Mouse (Mus musculus): ENCODE data around the gene Fam20a. TPM values are rescaled to one million over a fixed set of nuclear protein-coding genes. Genes with fewer than 3 reads are reported as not detected.

Fam20a gene
- polyA plus RNA-seq, 1 experiment from 2014 or later, result 1.2 TPM

DNA sequence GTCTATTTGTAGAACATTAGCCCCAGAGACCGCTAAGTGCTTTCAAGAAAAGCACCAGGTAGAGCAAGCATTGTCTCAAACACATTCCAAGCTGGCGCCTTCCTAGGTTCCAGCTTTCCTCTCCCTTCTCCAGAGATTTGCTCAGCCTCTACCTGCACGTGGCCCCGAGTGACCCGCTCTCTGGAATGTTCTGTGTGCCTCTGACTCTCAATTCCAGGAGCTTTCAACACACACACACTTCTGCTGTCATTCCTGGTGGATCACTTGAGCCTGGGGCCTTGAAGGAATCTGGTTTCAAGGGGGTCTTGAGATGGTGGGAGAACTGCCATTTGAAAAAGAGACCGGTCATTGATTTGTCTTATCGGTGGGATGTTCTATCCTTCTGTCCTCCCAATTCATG lies 98.8 kb downstream of the Fam20a start:
- no peaks in the 10 kb centered on the region for H3K27me3 ChIP-seq (replicated peaks)
- no peaks in the 10 kb centered on the region for H3K36me3 ChIP-seq
- peaks cover 21% of the 10 kb centered on the region for H3K9me3 ChIP-seq (replicated peaks)
- no peak overlapping the region for H3K4me3 ChIP-seq
- ATAC-seq (ENCODE audit: insufficient number of reproducible peaks, low FRiP score), result no peak
- peak overlapping the region; percentile 92 for H3K27ac ChIP-seq (ENCODE audit: poor library complexity, severe bottlenecking)
- H3K4me1 ChIP-seq (replicated peaks), result peaks cover 34% of the 10 kb centered on the region
- WGBS, result 60% methylated on average over 7 of the region's 7 CpGs
- no peak overlapping the region for H3K9ac ChIP-seq
- H3K4me2 ChIP-seq, result peak overlapping the region; percentile 62

DNA sequence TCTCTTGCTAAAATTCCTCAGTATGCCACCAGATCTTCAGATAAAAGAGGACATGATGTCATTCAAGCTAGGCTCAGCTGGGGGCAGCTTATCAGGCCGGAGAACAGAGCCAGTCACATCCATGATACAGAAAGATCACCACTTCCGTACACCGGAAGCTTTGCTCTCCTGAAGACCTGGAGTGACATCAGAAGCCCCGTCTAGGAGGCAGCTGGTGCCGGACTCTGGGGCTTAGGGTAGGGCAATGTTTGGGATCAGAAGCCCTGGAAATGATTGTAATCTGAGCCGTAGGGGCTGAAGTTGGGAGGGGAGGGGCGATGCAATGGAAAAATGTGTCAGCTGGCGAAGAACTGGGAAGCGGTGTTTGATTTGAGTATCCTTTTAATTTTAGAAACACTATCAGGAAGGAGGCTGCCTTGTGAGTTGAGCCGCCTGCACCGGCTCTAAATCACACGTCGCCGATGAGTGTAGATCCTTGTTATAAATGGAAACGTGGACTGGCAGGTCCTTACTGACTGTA lies 99.5 kb downstream of the Fam20a start:
- 4% methylated on average over 15 of the region's 15 CpGs for WGBS
- Histone ChIP-seq H3K9ac (no peak overlapping the region), H3K36me3 (no peaks in the 10 kb centered on the region), H3K4me2 (peak overlapping the region; percentile 62), H3K4me3 (peak overlapping the region; percentile 28; the same call in 1 of the 2 replicates), H3K27me3 (replicated peaks) (no peaks in the 10 kb centered on the region), H3K27ac (ENCODE audit: poor library complexity, severe bottlenecking) (peak overlapping the region; percentile 92), H3K4me1 (replicated peaks) (peaks cover 30% of the 10 kb centered on the region), H3K9me3 (replicated peaks) (peaks cover 20% of the 10 kb centered on the region)
- ATAC-seq (ENCODE audit: insufficient number of reproducible peaks, low FRiP score), result peak; percentile 79

DNA sequence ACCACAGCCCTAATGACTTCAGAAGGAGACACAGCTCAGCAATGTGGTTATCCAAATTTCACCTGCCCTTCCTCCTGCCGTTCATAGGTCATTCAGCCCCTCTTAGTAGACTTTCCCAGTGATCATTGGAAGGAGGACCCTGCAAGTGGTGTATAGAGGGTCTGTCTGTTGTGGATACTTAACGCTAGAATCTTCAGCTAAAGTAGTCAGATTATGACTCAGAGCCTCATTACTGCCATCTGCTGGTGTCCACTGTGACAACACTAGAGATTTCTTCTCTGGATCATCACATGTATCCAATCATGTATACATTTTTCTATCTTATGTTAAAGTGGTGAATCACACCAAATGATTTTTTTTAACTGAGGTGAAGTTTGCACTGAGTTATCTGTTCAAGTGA lies 100.9 kb downstream of the Fam20a start:
- H3K4me1 ChIP-seq (replicated peaks), result peaks cover 41% of the 10 kb centered on the region
- no peaks in the 10 kb centered on the region for H3K27me3 ChIP-seq (replicated peaks)
- H3K27ac ChIP-seq (ENCODE audit: poor library complexity, severe bottlenecking), result no peak overlapping the region; the same call in 1 of the 2 replicates
- no peaks in the 10 kb centered on the region for H3K36me3 ChIP-seq
- ATAC-seq (ENCODE audit: insufficient number of reproducible peaks, low FRiP score), result no peak
- 11% methylated on average over 2 of the region's 2 CpGs for WGBS
- H3K9me3 ChIP-seq (replicated peaks), result peaks cover 8% of the 10 kb centered on the region
- no peak overlapping the region for H3K9ac ChIP-seq
- H3K4me2 ChIP-seq, result no peak overlapping the region
- H3K4me3 ChIP-seq, result no peak overlapping the region

DNA sequence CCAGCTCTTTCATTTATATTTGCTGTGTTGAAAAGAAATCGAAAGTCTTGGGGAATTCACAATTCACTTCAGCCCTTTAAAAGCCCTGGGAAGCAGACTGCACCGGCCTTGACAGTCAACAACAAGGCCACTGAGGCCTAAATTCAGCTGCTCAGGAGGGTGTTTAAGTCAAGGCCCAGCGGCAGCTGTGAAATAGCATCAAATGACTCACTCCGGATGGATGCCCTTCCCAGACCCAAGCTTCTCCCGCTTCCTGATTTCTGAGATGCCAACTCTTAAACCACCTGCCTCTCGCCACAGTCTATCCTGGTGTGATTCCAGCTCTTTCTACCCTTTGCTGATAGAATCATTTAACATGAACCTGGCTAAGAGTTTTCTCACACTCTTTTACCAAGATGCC lies 101.7 kb downstream of the Fam20a start:
- Histone ChIP-seq H3K4me2 (no peak overlapping the region), H3K4me1 (replicated peaks) (peaks cover 41% of the 10 kb centered on the region), H3K36me3 (no peaks in the 10 kb centered on the region), H3K27me3 (replicated peaks) (no peaks in the 10 kb centered on the region), H3K9me3 (replicated peaks) (peaks cover 8% of the 10 kb centered on the region), H3K27ac (ENCODE audit: poor library complexity, severe bottlenecking) (no peak overlapping the region; the same call in 1 of the 2 replicates), H3K4me3 (no peak overlapping the region), H3K9ac (no peak overlapping the region)
- 80% methylated on average over 6 of the region's 6 CpGs for WGBS
- ATAC-seq (ENCODE audit: insufficient number of reproducible peaks, low FRiP score), result no peak

Other genes with a start within 250 kb of the Fam20a start
- 4.5 and 5.7 TPM in 2 replicates for gene Arsg, start 248.9 kb downstream of the Fam20a start, polyA plus RNA-seq (2016; fragmentation: Nextera tagmentation; extraction: Ambion mirVana)
- 10.9 and 11.9 TPM in 2 replicates for gene Slc16a6, start 248.7 kb downstream of the Fam20a start, polyA plus RNA-seq (2016; fragmentation: Nextera tagmentation; extraction: Ambion mirVana)
- 49.9 and 51.3 TPM in 2 replicates for gene Wipi1, start 110.3 kb downstream of the Fam20a start, polyA plus RNA-seq (2016; fragmentation: Nextera tagmentation; extraction: Ambion mirVana)
- gene Prkar1a, start 72.9 kb downstream of the Fam20a start, polyA plus RNA-seq (2016; fragmentation: Nextera tagmentation; extraction: Ambion mirVana), result 507 and 511 TPM in 2 replicates
- not detected in 2 replicates for gene 1700012B07Rik, start 105.8 kb upstream of the Fam20a start, polyA plus RNA-seq (2016; fragmentation: Nextera tagmentation; extraction: Ambion mirVana)